Mouse (Mus musculus): Measurements from ENCODE around the gene Rps6ka5. TPM values are rescaled to one million over a fixed set of nuclear protein-coding genes. Genes with fewer than 3 reads are reported as not detected.

The Rps6ka5 gene
- polyA plus RNA-seq, 1 experiment from 2014 or later, result 5.2 TPM

GRCm38 (mm10) chr12:100690444-100690843, 36.3 kb downstream of the Rps6ka5 start:
- H3K9me3 ChIP-seq, result no peaks in the 10 kb centered on the region
- no peak overlapping the region for H3K4me2 ChIP-seq
- H3K27me3 ChIP-seq, result no peaks in the 10 kb centered on the region
- no peak overlapping the region for H3K9ac ChIP-seq
- 78% methylated on average over 5 of the region's 5 CpGs for WGBS
- H3K36me3 ChIP-seq, result no peaks in the 10 kb centered on the region
- no peak overlapping the region for H3K4me3 ChIP-seq
- no peaks in the 10 kb centered on the region for H3K4me1 ChIP-seq
- no peak for ATAC-seq (ENCODE audit: borderline replicate concordance, extremely low read depth, low FRiP score, low TSS enrichment)
- no peak overlapping the region for H3K27ac ChIP-seq

- Histone ChIP-seq H3K4me3 (no peak overlapping the region), H3K27ac (no peak overlapping the region), H3K27me3 (no peaks in the 10 kb centered on the region), H3K4me1 (no peaks in the 10 kb centered on the region), H3K36me3 (no peaks in the 10 kb centered on the region), H3K4me2 (no peak overlapping the region), H3K9me3 (no peaks in the 10 kb centered on the region), H3K9ac (no peak overlapping the region)
- no peak for ATAC-seq (ENCODE audit: borderline replicate concordance, extremely low read depth, low FRiP score, low TSS enrichment)
Measured at GRCm38 (mm10) chr12:100688177-100688576, 38.6 kb downstream of the Rps6ka5 start.

- Histone ChIP-seq H3K9ac (no peak overlapping the region), H3K27ac (no peak overlapping the region), H3K4me3 (no peak overlapping the region), H3K4me1 (no peaks in the 10 kb centered on the region), H3K36me3 (no peaks in the 10 kb centered on the region), H3K27me3 (no peaks in the 10 kb centered on the region), H3K4me2 (no peak overlapping the region), H3K9me3 (no peaks in the 10 kb centered on the region)
- ATAC-seq (ENCODE audit: borderline replicate concordance, extremely low read depth, low FRiP score, low TSS enrichment), result no peak
- WGBS, result 72% methylated on average over 2 of the region's 2 CpGs
Measured at GRCm38 (mm10) chr12:100687001-100687400, 39.8 kb downstream of the Rps6ka5 start.

DNA sequence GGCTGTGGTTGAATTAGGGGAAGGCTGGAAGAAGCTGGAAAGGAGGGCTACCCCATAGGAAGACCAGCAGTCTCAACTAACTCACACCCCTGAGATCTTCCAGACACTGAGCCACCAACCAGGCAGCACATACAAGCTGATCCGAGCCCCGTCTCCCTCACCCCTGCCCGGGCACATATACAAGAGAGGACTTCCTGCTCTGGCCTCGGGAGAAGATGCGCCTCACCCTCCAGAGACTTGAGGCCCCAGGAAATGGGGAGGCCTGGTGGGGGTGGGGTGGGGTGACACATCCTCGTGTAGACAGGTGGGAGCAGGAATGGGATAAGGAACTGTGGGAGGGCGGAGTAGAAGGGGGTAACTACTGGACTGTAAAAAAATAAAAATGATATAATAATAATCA, 45.0 kb downstream of the Rps6ka5 start:
- Histone ChIP-seq H3K4me3 (no peak overlapping the region), H3K4me1 (no peaks in the 10 kb centered on the region), H3K9ac (no peak overlapping the region), H3K36me3 (no peaks in the 10 kb centered on the region), H3K4me2 (no peak overlapping the region), H3K27me3 (no peaks in the 10 kb centered on the region), H3K9me3 (no peaks in the 10 kb centered on the region), H3K27ac (no peak overlapping the region)
- 64% methylated on average over 7 of the region's 7 CpGs for WGBS
- ATAC-seq (ENCODE audit: borderline replicate concordance, extremely low read depth, low FRiP score, low TSS enrichment), result no peak

DNA sequence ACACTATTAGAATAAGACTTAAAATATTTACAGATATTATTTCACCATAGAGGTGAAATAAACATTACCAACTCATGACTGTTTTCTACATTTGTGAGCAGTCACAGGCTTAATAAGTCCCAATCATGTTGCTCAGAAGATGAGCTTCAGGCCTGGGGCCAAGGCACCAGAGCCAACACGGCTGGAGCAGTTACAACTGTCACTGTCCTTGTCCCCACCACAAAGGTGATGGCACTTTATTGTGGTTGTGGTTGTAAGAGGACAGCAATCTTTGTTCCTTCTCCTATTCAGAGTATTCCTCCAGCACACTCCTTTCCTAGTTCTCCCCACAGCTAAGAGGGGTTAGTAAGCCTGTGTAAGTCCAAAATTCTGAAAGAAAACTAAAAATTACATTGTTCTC, 45.5 kb downstream of the Rps6ka5 start:
- Histone ChIP-seq H3K4me3 (no peak overlapping the region), H3K27ac (no peak overlapping the region), H3K4me2 (no peak overlapping the region), H3K27me3 (no peaks in the 10 kb centered on the region), H3K9me3 (no peaks in the 10 kb centered on the region), H3K9ac (no peak overlapping the region), H3K4me1 (no peaks in the 10 kb centered on the region), H3K36me3 (no peaks in the 10 kb centered on the region)
- WGBS, result 47% methylated on average over 1 of the region's 1 CpGs
- no peak for ATAC-seq (ENCODE audit: borderline replicate concordance, extremely low read depth, low FRiP score, low TSS enrichment)

DNA sequence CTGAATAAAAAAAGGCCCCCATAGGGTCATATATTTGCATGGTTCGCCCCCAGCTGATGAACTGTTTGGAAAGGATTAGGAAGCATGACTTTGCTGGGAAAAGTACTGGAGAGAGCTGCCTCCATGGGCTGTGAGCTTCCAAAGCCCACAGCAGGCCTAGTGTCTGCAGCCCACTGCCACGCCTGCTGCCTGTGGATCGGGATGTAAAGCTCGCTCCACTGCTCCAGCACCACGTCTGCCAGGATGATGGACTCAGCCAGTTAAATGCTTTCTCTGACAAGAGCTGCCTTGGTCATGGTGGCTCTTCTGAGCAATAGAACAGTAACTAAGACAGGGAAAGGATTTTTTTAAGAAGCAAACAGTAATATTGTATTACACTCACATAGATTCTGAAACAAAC, 46.1 kb downstream of the Rps6ka5 start:
- 76% methylated on average over 5 of the region's 5 CpGs for WGBS
- H3K9me3 ChIP-seq, result no peaks in the 10 kb centered on the region

GRCm38 (mm10) chr12:100670647-100671199, 56.1 kb downstream of the Rps6ka5 start:
- Histone ChIP-seq H3K27me3 (no peaks in the 10 kb centered on the region), H3K4me3 (no peak overlapping the region), H3K27ac (no peak overlapping the region), H3K9ac (no peak overlapping the region), H3K4me2 (no peak overlapping the region), H3K9me3 (no peaks in the 10 kb centered on the region), H3K4me1 (no peaks in the 10 kb centered on the region), H3K36me3 (no peaks in the 10 kb centered on the region)
- WGBS, result 69% methylated on average over 2 of the region's 2 CpGs
- no peak for ATAC-seq (ENCODE audit: borderline replicate concordance, extremely low read depth, low FRiP score, low TSS enrichment)

More for the DNA sequence above, 46.1 kb downstream of the Rps6ka5 start:
- H3K4me2 ChIP-seq, result no peak overlapping the region
- no peak for ATAC-seq (ENCODE audit: borderline replicate concordance, extremely low read depth, low FRiP score, low TSS enrichment)
- H3K4me3 ChIP-seq, result no peak overlapping the region
- no peak overlapping the region for H3K9ac ChIP-seq
- no peak overlapping the region for H3K27ac ChIP-seq
- H3K27me3 ChIP-seq, result no peaks in the 10 kb centered on the region
- H3K4me1 ChIP-seq, result no peaks in the 10 kb centered on the region
- no peaks in the 10 kb centered on the region for H3K36me3 ChIP-seq

GRCm38 (mm10) chr12:100665294-100665693, 61.5 kb downstream of the Rps6ka5 start:
- ATAC-seq (ENCODE audit: borderline replicate concordance, extremely low read depth, low FRiP score, low TSS enrichment), result no peak
- no peaks in the 10 kb centered on the region for H3K9me3 ChIP-seq
- H3K27ac ChIP-seq, result no peak overlapping the region
- H3K4me2 ChIP-seq, result no peak overlapping the region
- H3K36me3 ChIP-seq, result no peaks in the 10 kb centered on the region
- H3K4me1 ChIP-seq, result no peaks in the 10 kb centered on the region
- no peak overlapping the region for H3K4me3 ChIP-seq
- 76% methylated on average over 4 of the region's 4 CpGs for WGBS
- H3K9ac ChIP-seq, result no peak overlapping the region
- H3K27me3 ChIP-seq, result no peaks in the 10 kb centered on the region

GRCm38 (mm10) chr12:100660076-100660475, 66.7 kb downstream of the Rps6ka5 start:
- 83% methylated on average over 2 of the region's 2 CpGs for WGBS
- Histone ChIP-seq H3K27me3 (no peaks in the 10 kb centered on the region), H3K4me3 (no peak overlapping the region), H3K9ac (no peak overlapping the region), H3K9me3 (no peaks in the 10 kb centered on the region), H3K4me2 (no peak overlapping the region), H3K4me1 (no peaks in the 10 kb centered on the region), H3K36me3 (no peaks in the 10 kb centered on the region), H3K27ac (no peak overlapping the region)
- ATAC-seq (ENCODE audit: borderline replicate concordance, extremely low read depth, low FRiP score, low TSS enrichment), result no peak

- H3K27me3 ChIP-seq, result no peaks in the 10 kb centered on the region
- no peak overlapping the region for H3K27ac ChIP-seq
- H3K4me2 ChIP-seq, result no peak overlapping the region
- no peaks in the 10 kb centered on the region for H3K9me3 ChIP-seq
- ATAC-seq (ENCODE audit: borderline replicate concordance, extremely low read depth, low FRiP score, low TSS enrichment), result no peak
- H3K9ac ChIP-seq, result no peak overlapping the region
- H3K4me3 ChIP-seq, result no peak overlapping the region
- 70% methylated on average over 4 of the region's 4 CpGs for WGBS
- no peaks in the 10 kb centered on the region for H3K4me1 ChIP-seq
- no peaks in the 10 kb centered on the region for H3K36me3 ChIP-seq
Measured at GRCm38 (mm10) chr12:100655972-100656371, 70.8 kb downstream of the Rps6ka5 start.

DNA sequence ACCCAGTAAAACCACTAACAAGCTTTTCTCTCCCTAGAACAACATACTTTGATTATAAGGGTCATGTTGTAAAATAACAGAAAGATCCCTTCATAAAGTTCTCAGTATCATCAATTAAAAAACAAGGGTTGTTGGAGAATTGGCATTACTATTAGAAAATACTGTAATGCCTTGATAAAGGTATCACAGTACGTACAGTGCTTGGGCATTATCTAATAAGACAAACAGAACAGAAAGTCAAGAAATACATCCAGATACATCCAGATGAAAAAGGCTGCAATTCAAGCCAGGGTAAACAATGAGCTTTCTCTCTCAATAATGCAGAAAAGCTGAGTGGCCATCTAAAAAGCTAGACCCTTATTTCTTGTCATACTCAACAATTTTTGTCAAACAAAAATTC, 84.8 kb downstream of the Rps6ka5 start:
- Histone ChIP-seq H3K4me1 (no peaks in the 10 kb centered on the region), H3K9me3 (no peaks in the 10 kb centered on the region), H3K9ac (no peak overlapping the region), H3K4me2 (no peak overlapping the region), H3K27ac (no peak overlapping the region), H3K36me3 (no peaks in the 10 kb centered on the region), H3K4me3 (no peak overlapping the region), H3K27me3 (no peaks in the 10 kb centered on the region)
- no peak for ATAC-seq (ENCODE audit: borderline replicate concordance, extremely low read depth, low FRiP score, low TSS enrichment)
- WGBS, result 70% methylated on average over 1 of the region's 1 CpGs

- WGBS, result 49% methylated on average over 3 of the region's 3 CpGs
- Histone ChIP-seq H3K27me3 (no peaks in the 10 kb centered on the region), H3K4me1 (no peaks in the 10 kb centered on the region), H3K4me3 (no peak overlapping the region), H3K4me2 (no peak overlapping the region), H3K27ac (no peak overlapping the region), H3K36me3 (no peaks in the 10 kb centered on the region), H3K9ac (no peak overlapping the region), H3K9me3 (no peaks in the 10 kb centered on the region)
- no peak for ATAC-seq (ENCODE audit: borderline replicate concordance, extremely low read depth, low FRiP score, low TSS enrichment)
Measured at GRCm38 (mm10) chr12:100640726-100641125, 86.1 kb downstream of the Rps6ka5 start.

- Histone ChIP-seq H3K27ac (no peak overlapping the region), H3K9me3 (no peaks in the 10 kb centered on the region), H3K4me3 (no peak overlapping the region), H3K27me3 (no peaks in the 10 kb centered on the region), H3K4me2 (no peak overlapping the region), H3K4me1 (no peaks in the 10 kb centered on the region), H3K9ac (no peak overlapping the region), H3K36me3 (no peaks in the 10 kb centered on the region)
- WGBS, result 20% methylated on average over 7 of the region's 7 CpGs
- no peak for ATAC-seq (ENCODE audit: borderline replicate concordance, extremely low read depth, low FRiP score, low TSS enrichment)
Measured at GRCm38 (mm10) chr12:100639680-100640079, 87.1 kb downstream of the Rps6ka5 start.

Data from lung, embryonic 15.5 days (tissue).